Mouse (Mus musculus): ENCODE measurements around the gene Abhd17c.

Gene Abhd17c

DNA sequence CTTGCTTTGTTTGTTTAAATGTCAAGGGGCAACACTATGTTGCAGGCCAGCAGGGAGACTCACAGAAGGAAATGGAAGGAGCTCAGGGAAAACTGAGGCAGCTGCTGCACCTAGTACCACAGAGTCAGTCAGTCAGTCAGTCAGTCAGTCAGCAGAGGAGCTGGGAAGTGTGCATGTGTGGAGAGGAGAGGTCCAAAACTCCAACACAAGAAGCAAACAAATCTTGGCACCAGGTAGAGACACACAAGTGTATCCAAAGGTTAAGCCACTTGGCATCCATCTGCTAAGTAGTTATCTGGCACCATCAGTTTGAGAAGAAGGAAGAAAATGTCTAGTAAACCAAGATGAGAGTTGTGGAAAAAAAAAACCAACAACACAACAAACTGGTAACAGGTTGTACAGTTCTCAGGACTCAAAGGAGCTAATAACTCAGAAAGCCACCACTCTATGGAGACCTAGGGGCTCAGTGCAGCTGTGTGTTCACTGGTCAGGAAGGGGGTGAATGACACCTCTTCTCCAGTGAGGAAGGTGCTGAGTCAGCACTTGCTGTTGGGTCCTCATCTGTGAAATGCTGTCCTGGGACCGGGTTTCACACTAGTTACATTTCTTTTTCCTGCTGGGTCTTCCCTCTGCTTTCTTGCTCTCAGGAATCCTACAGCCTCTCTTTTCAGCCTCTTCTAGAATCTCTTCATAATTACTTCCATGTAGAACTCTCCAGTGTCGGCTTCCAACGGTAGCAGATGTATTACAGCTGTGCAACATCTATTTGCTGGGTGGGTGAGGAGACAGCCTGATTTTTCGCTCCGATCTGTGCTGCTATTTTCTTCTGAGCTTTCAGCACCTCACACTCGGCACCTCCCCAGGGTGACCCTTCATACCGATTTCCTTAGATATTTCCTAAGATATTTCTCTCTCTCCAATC is 34.8 kb downstream of the Abhd17c start:
- DNase-seq: no peak

DNA sequence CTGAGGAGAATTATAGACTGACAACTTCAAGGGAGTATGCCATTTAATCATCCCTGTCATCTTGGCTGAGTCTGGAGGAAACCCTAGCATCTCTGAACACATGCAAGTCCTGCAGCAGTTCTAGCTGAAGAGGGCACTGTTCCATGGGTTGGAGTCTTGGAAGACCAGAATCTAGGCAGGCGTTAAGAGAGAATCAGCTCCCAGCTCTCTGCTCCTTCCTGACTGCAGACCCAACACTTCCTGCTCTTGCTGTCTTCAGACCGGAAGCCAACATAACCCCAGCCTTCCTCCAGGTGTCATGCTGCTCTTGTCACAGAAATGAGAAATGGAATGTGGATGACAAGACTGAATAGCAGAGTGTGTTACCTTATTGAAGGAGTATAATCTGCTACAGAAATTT is 36.3 kb downstream of the Abhd17c start:
- peak; percentile 56 to 64 for DNase-seq

DNA sequence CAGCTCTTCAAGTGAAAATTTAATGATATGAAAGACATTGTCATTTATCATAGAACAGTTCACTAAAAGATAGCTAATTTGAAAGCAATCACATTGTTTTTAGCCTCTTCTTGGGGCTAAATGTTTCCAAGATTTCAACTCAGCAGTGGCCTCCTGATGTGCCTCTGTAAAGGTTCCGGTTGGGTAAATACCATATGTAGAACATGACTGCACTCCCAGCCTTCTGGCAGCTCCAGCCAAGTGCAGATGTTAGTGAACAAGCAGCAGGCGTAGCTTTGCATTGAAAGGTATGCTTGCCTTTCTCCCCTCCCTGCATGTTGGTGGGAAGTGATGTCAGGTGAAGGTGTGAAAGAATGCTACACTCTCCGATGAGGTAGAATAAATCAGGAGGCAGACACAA is 36.9 kb downstream of the Abhd17c start:
- no peak for DNase-seq

DNA sequence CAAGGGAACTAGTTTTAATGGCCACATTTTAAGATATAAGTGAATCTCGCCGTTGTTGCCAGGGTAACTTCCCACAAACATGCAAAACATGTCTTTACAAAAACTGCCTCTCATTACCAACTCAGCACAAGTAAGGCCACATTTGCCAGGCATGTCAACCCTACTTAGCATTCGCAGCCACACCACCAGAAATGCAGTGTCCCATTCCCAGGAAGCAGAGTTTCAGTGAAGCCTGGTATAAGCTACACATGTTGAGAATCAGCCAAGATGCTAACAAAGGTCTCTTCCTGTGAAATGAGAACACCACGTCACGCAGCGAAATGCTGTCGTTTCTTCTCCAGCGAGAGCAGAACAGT is 38.7 kb downstream of the Abhd17c start:
- DNase-seq: no peak

DNA sequence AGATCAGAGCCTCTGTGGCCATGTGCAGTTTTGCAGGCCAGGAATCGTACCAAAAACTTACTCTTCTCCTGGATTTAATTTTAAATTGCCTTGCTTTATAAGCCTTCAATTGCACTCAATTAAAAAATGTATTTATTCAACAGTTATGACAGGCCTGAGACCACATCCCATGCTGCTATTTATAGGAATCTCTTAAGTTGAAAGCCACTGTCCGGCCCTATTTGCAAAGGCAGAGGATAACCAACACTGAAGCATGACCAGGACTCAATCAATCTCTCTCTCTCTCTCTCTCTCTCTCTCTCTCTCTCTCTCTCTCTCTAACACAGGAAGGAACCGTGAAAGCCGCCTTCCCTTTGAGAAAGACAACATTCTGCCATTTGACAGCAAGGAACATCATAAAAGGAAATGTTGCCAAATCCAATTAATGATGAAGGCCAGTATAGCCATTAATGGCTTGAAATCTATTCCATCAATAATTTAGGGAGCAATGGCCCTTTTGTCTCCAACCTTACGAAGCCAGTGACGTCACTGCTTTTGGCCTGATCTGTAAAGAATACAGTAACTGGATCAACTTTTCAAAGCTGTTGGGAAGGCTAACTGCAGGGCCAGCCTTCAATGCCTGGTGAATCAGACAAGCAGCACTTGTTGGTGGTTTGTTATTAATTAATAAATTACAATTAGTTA is 39.2 kb downstream of the Abhd17c start:
- no peak for DNase-seq

DNA sequence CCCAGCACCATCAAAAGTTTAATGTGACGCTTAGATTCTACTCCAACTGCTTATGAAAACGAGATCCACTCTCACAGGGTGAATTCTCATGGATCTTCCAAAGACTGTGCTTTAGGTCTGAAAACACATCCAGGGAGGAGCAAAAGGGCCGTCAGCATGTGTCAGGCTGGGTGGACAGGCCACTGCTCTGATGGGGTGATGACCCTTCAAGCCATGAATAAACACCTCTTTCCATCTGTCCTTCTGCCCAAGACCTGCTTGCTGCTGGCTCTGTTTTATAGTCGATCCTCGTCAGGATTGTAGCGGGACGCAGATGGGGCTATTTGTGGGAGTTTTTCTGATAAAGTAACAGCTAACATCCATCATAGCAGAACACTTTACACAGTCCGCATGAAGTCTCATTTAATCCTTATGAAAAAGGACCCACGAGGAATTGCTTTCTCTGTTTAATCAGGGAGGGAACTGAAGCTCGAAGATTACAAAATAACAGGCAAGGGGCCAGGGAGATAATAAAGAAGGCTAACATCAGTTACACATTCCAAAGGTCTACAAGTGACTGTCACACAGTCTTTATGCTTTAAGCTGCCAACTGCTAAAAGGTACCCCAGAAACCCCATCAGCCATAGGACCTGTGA is 39.9 kb downstream of the Abhd17c start:
- DNase-seq: no peak

DNA sequence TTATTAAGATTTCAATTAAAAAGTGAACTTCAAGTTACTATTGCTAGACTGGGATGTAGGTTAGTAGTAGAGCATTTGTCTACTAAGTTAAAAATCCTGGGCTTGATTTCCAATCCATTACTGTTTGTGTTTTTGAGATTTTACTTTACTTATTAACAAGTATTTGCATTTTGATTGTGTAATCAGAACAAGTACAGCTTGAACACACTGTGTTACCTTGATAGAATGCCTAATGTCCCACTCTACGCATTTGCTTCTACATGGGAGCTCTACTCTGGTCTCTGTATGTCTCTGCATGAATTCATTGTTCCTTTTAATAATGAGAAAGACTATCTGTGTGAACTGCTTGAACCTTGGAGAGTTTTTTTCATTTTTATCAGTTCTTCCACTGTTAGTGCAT is 44.8 kb downstream of the Abhd17c start:
- no peak for DNase-seq

DNA sequence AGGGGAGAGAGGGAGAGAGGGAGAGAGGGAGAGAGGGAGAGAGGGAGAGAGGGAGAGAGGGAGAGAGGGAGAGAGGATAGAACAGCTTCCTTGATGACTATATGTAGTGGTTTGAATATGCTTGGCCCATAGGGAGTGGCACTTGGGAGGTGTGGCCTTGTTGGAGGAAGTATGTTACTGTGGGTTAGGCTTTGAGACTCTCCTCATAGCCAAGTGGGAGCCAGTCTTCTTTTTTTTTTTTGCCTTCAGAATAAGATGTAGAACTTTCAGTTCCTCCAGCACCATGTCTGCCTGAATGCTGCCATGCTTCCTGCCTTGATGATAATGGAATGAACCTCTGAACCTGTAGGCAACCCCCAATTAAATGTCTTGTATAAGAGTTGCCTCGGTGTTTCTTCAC is 49.1 kb downstream of the Abhd17c start:
- no peak for DNase-seq

DNA sequence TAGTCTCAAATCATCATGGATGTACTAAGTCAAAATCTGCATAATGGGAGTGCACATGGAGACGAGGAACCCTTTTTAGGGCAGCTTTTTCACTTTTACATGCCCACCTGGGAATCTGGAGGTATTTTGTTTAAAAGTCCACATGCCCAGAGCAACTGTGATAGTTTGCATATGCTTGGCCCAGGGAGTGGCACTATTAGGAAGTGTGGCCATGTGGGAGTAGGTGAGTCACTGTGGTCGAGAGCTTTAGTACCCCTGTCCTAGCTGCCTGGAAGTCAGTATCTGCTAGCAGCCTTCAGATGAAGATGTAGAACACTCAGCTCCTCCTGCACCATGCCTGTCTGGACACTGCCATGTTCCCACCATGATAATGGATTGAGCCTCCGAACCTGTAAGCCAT is 51.0 kb downstream of the Abhd17c start:
- DNase-seq: no peak

DNA sequence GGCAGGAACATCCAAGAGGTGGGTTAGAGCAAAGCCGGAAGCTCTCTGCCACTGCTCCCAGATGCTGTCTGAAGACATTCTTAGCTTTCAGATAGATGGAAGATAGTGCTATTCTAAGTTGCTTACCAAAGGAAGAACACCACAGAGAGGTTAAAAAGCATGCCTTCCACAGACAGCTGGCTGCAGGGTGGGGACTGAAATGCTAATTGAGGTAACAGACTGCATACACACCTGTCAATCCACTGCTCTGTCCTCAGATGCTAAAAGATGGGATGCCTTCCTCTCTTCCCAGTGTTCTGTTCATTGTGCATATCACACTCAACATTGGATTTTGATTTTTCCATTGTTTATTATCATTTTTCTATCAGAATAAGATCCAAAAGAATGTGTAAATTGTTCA is 53.6 kb downstream of the Abhd17c start:
- DNase-seq: no peak

DNA sequence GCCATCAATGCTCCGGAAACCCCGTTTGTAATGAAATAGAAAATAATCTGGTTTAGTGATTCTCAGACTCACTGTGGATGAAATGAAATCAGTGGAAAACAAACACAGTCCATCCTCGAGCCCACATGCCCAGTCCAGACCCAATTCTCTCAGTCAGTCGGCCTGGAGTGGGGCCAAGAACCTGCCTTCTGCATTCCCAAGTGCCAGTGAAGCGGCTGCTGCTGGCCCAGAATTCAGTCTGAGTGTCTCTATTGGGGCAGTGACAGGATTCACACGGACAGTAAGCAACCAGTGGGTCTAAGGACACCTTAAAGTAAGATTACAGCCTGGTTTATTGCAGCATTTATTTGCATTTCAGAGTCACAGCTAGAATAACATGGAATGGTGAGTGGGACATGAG is 55.2 kb downstream of the Abhd17c start:
- no peak for DNase-seq

DNA sequence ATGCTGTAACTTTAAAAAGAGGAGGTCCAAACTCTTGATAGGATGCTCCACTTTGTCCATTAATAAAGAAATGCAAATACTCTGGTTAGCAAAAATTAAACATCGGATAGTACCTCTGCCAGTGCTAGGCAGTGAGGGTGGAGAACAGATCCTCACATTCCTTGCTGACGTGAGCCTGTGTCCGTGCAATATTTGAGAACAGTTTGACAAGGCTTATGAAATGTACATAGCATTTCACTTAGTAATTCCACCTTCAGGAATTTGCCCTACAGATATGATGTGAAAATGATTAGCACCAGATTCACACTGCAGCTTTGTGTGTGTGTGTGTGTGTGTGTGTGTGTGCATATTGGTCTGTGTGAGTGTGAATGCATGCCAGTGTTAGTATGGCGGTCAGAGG is 60.9 kb downstream of the Abhd17c start:
- DNase-seq: no peak

DNA sequence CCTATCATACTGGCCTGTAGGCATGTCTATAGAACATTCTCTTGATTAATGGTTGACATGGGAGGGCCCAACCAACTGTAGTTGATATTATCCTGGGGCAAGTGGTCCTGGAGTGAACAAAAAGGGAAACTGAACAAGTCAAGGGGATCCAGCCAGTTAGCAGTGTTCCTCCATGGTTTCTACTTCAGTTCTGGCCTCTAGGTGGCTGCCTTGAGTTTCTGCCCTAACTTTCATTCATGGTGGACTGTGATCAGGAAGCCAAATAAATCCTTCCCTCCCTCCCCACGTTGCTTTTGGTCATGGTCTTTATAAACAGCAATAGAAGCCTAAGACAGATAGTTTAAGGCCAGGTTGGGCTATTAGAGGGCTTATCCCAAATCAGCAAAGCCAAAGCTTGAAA is 61.9 kb downstream of the Abhd17c start:
- DNase-seq: no peak

DNA sequence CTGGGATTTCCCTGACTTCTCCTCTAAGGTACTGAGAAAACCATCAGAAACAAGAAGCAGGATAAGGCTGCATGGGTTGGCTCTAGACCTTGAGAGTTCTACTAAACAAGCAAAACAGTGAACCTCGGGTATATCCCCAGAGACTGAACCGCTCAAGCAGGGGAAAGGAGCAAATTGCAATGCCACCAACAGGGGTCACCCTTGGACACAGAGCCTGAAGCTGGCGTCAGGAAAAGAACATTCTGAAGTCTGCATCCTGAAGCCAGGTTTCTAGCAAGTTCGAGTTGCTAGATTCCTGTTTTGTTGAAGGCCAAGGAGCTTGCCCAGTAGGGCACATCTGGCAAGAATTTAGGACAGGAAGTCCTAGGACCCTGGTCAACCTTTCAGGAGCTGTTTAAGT is 62.7 kb downstream of the Abhd17c start:
- DNase-seq: peak; percentile 38 to 46

DNA sequence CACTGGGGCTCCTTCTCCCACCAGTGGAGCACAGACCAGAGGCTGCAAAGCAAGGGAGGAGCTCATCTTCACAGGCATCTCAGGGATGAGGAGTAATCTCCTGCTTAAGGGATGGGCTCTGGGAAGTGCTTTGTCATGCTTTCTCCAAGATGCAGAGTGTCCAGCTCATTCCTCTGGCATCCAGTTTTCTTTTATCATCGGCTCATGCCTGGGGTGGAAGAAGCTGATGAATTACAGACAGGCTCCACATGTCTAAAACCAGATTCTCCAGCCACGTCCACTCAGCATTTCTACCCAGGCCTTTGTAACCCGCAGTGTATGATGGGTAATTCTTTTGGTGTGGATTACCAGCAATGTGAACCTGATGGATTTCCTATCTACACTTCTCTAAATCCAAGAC is 63.5 kb downstream of the Abhd17c start:
- DNase-seq: no peak

DNA sequence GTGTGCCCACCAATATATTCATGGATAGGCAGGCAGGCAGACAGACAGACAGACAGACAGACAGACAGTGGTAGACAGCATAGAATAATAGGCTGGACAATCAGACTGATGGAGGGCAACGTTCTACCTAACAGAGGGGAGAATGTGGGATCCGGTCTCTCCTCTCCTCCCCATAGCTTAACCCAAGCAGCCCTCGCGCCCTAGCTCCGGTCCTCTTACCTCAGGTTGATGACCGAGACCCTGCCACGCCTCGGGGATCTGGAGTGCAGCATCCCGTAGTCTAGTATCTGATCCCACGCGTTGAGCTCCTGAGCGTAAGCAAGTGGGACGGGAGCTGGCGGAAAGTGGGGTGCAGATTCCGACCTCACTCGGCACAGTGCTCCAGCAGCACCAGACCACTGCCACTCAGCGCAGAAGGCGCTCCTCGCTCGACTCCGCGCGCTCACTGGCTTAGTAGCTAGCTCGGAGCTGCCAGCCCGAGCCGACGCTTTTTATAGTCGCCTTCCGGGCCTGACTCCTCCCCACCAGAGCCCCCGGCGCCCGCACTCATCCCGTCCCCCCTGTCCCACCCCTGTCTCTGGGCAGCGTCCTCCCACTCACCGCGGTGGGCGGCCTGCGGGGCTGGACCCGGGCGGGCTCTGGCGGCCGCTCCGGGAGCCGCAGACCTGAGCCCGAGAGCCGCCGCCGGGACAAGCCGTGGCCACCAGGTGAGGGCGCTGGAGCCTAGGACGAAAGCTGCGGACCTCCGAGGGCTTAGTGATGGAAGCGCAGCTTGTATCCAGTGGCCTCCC is 65.5 kb downstream of the Abhd17c start, which contains the start of gene Cemip:
Gene Cemip, minus strand, starts transcription at position 464 of the 791 bp plus-strand sequence.
- peak; percentile 28 for DNase-seq

DNA sequence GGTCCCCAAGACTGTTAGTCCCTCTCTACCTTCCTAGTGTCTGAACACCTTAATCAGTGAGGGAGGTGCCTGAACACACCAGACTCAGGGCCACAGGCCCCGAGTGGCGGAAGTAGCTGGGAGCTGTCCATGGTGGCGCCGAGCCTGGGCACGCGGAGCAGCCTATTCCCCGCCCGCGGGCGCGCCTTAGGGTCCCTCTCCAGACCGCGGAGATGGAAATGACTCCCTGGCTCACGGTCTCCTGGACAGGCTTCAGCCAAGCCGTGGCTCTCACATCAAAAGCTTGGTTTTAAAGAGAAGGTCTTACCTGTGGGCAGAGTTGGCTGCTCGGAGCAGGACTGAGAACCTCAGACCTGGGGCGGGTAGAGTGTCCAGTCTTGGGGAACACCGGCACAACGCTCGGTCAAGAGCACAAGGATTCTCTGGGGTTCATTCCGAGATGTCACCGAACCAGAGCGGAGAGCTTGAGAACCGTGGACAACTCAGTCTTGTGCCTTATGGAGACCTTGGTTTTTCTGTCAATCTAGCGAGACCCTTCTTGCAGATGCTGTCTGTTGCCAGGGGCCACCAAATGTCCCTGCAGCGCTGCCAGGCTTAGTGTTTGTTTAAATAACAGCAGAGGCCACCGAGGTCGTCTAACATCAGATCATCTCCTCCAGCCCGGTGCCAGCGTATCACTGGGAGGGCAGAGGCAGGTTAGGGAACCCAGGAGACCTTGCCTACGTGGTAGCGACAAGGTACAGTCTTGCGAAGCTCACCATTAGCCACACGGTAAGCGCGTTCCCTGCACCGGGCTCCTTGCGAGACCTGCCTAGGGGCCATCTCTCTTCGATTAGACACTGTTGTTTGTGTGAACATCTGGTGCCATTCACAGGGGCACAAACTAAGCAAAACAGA is 66.4 kb downstream of the Abhd17c start:
- peak; percentile 8 to 16 for DNase-seq

DNA sequence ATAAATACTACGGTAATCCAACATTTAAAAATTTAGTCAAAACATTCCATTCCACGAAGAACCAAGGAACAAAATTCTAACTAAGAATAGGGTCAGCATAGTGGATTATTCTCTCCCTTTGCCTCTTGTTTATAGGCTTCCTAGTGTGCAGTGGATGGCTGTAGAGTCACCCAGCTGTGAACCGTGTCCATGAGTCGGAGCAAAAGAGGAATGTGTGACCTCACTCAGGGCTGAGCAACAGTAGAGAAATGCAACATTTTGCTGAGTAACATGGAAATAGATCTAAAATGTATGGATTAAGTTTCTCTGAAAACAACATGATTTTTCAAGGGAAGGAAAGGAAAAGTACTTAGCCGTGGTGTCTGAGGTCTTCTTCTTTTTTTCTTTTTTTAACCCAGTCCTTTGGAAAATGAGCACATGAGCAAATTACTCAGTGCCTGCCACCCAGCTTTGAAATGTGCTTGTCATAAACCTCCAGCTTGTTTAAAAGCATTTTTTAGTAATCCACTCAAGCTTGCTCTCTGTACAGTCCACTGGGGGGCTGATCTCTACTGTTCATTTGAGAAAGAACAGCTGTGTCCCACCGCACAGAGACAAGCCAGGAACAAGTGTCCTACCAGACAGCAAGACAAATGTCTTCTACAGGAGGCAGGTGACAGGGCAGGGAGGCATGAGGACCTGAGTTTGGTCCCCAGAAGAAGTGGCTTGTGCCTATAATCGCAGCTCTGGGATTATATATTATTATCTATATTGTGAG is 74.3 kb downstream of the Abhd17c start:
- DNase-seq: no peak

DNA sequence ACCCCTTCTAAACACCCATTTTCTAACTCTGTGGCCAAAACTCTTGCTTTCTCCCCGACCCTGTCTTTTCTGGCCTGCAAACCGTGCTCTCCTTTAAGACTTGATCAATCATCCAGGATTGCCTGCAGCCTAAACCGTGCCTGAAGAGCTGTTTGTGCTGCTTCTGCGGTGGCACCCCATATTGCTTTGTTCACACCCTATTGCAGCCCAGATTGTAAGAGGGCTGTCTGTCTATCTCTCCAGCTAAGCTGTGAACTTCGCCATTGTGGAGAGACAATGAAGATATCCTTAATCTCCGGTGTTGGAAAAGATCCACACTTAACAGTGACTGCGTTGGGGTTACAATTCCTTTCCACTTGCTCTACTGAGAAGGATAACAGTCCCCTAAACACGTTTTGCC is 77.4 kb downstream of the Abhd17c start:
- DNase-seq: no peak

DNA sequence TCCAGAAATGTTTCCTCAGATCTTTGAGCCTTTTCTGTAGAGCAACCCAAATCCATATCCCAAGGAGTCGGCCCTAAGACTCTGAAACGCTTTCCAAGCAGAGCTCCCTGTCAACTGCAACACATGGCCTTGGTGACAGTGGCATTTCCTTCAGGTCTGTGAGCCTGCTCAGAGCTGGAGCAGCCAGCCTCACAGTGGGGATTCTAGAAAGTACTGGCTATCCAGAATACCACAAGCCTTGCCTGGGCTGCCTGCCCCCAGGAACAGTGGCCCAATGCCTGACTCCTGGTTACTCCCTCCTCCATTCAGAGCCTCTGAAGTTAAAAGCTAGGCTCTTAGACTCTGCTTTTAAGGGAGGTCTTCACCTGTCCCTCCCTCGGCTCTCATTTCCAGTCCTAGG is 77.8 kb downstream of the Abhd17c start:
- DNase-seq: no peak

DNA sequence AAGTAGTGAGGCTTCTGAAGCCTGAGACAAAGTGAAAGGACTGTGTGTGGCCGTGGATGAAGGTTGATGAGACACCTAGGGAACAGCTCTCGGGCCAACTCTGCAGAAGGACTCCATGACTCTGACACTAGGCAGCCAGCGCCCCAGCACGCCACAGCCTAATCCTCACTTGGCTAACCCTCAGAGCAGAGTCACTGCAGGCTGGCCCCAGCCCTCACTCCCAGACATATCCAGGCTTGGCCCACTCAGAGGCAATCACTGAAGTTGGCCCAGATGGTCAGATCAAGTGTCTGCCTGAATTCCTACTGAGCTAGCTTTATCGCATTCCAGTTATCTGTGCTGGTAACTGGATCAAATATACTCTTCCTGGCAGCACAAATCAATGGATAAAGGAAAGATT is 82.8 kb downstream of the Abhd17c start:
- DNase-seq: no peak

Measured in thymus, adult 18-20 months (tissue).